Mouse (Mus musculus): ENCODE data around the gene Mink1.
A peak's percentile ranks its signal among the peaks of the same experiment; 100 is the strongest.
"Not testable (repeated sequence)": the region's sequence is repeated elsewhere in the genome, so short reads cannot be mapped to it uniquely, and the experiment has no call there.

Gene Mink1

GRCm38 (mm10) chr11:70562287-70562994, at the start of gene Mink1:
Mink1 (plus strand) TSS chr11:70562881.
- peak; percentile 63 to 80 for DNase-seq (ENCODE audit: low spot score in 2 of 2)

DNA sequence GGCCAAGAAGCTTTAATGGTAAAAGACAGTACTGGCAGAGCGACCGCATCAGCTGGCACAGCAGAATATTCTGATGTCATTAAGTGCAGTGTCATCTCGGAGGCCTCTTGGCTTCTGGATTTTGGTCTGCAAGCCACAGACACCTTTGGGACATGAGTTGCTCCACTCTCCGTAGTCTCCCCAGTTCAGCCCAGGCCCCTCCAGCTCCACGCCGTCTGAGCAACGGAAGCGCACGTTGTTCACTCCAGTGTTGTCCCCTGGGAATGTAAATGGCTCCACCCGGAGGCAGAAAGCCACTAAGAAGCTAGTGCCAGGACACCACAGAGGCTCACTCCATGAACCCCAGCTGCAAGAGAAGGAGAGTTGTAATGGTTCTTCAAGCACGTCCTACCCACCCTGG, 49.2 kb upstream of the Mink1 start:
- no peak for DNase-seq (ENCODE audit: low spot score in 2 of 2)

- DNase-seq (ENCODE audit: low spot score in 2 of 2), result no peak
These were observed 48.4 kb upstream of the Mink1 start, which contains the start of gene Vmo1 for GRCm38 (mm10) chr11:70514288-70514687. Vmo1 (minus strand) TSS chr11:70514616.

DNA sequence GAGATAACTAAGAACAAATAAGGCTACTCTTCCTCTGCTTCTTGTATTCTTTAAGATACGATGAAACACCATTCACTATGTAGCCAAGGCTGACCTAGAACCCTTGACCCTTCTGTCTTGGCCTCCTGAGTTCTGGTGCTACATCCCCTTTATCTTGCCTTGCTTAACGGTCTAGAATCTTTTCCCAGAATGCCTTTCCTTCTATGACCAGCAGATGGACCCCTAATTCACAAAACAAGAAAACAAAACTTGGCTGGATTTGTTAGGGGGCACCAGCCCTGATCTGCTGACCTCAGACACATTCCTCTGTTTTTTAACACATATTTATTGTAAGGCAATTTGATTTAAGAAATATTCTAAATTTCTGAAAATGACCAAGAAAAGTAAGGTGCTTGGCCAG, 46.3 kb upstream of the Mink1 start:
- no peak for DNase-seq (ENCODE audit: low spot score in 2 of 2)

DNA sequence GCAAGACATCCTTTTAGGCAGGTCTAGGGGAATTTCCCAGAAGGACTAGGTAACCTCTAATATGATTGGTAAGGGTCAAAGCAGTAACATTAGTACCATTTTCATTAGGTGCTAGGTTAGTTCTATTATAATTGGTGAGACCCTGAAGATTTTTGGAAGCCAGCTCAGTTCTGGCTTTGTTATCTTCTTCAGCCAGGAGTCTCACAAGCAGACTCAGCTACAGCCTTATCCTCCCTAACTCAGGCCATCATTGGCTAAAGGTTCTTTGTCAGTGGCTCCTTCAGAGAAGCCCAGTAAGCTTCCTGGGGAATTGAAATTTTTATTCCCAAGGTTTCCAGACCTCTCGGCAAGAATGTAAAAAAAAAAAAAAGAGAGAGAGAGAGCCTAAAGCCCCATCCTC, 44.2 kb upstream of the Mink1 start:
- DNase-seq (ENCODE audit: low spot score in 2 of 2), result no peak

GRCm38 (mm10) chr11:70518923-70519322, 43.8 kb upstream of the Mink1 start, which contains the start of gene Gltpd2:
Gltpd2 (plus strand) TSS chr11:70519196.
- no peak for DNase-seq (ENCODE audit: low spot score in 2 of 2)

DNA sequence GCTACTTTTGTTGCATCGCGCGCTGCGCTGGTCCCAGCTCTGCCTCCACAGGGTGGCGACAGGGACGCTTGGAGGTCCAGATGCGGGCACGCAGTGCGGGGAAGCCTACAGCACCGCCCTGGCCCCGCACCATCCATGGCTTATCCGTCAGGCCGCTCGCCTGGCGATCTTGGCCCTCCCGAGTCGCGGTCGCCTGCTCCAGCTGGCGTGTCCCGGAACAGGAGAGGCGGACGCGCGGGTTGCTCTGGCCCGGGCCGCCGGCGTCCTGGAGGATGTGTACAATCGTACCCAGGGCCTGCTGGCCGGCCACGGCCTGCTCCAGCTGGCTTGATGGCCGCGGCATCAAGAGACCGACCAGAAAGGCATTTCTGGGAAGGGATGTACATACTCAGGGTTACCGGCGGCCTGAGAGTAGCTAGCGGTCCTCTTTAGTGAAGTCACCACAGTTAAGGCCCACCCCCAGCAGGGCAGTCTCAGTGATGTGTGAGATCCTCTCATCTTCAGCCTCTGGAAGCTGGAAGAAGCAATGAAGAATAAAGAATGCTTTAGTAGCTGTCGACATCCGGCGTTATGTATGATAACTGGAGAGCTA, 42.4 kb upstream of the Mink1 start:
- DNase-seq (ENCODE audit: low spot score in 2 of 2), result no peak

DNA sequence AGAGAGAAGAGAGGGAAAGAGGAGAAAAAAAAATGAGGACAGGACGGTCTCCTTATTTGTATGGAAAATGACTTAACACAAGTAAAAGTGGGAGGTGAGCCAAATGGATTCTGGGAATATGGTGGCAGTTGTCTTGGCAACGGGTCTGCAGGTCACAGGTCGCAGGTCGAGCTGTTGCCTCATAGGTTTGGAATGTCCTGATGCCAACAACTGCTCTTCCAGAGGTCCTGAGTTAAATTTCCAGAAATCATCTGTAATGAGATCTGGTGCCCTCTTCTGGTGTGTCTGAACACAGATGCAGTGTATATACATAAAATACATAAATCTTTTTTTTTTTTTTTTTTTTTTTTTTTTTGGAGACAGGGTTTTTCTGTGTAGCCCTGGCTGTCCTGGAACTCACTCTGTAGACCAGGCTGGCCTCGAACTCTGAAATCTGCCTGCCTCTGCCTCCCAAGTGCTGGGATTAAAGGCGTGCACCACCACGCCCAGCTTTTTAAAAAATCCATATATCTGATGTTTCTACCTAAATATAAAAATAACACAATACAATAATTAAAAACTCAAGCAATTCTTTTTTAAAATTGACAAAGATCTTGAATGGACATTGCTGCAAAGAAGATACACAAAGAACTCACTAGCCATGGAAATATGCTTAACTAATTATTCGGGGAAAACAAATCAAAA, 39.2 kb upstream of the Mink1 start:
- not testable (repeated sequence) for DNase-seq (ENCODE audit: low spot score in 2 of 2)

- no peak for DNase-seq (ENCODE audit: low spot score in 2 of 2)
These were observed 37.9 kb upstream of the Mink1 start for GRCm38 (mm10) chr11:70524782-70525181.

GRCm38 (mm10) chr11:70525184-70525678, 37.5 kb upstream of the Mink1 start, which contains the start of gene Psmb6:
Psmb6 (plus strand) TSS chr11:70525367.
- DNase-seq (ENCODE audit: low spot score in 2 of 2), result peak; percentile 78 to 86

- no peak for DNase-seq (ENCODE audit: low spot score in 2 of 2)
These were observed 37.0 kb upstream of the Mink1 start for GRCm38 (mm10) chr11:70525726-70526125.

- DNase-seq (ENCODE audit: low spot score in 2 of 2), result no peak
These were observed 36.5 kb upstream of the Mink1 start for GRCm38 (mm10) chr11:70526211-70526610.

GRCm38 (mm10) chr11:70528610-70529009, 34.1 kb upstream of the Mink1 start:
- DNase-seq (ENCODE audit: low spot score in 2 of 2), result no peak

GRCm38 (mm10) chr11:70531065-70531464, 31.6 kb upstream of the Mink1 start:
- not testable (repeated sequence) for DNase-seq (ENCODE audit: low spot score in 2 of 2)

GRCm38 (mm10) chr11:70532839-70533238, 29.8 kb upstream of the Mink1 start, which contains the start of gene Gm40193:
Gm40193 (minus strand) TSS chr11:70532939.
- no peak for DNase-seq (ENCODE audit: low spot score in 2 of 2)

DNA sequence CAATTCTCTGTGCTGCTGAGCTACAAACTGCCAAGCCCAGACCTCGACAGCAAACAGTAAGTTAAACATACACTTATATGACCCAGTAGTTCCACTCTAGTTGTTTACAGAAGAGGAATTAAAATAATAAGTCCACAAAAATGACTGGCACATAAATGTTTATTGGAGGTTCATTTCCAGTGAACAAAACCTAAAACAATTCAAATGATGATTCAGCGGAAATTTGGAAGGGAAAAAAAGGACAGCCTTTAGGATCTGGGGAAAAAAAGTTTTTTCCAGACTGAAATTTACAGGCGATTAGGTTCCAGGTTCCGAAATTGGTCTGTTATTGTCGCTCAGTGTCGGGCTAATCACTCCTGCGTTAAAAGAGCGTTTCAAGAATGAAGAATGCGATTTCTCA, 23.3 kb upstream of the Mink1 start:
- DNase-seq (ENCODE audit: low spot score in 2 of 2), result no peak

DNA sequence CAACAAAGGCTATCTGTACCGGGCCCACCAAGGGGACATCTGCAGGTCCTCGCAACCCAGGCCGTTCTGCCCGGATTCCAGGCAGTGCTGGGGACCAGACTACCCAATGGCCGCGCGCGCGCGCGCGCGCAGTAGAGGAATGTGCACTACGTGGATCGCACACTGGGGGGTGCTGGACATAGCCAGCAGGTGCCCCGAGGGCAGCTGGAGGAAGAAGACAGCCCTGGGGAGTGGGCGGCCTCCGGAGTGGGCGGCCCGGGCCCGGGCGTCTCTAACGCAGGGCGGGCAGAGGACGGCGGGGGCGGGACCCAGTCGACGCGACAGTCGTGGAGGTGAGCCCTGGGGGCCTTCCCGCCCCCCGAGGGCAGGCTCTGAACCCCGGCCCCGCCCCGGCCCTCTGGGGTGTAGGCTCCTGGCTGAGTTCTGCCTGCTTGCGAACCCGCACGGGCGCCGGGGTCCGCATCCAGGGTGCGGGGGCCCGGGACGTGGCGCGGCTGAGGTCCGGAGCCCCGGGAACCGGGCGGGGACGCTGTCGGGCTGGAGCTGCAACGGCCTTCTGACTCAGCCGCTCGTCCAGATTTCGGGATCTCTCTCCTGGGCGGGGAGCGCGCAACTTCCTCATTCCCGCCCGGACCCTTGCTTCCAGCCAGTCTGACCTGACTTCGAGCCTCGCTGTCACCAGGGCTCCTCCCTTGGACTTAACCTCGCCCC, 22.6 kb upstream of the Mink1 start, which contains the start of gene Pld2:
Pld2 (plus strand) TSS at position 188 of the 711 bp plus-strand sequence.
- peak; percentile 52 to 65 for DNase-seq (ENCODE audit: low spot score in 2 of 2)

- DNase-seq (ENCODE audit: low spot score in 2 of 2), result no peak
These were observed 21.8 kb upstream of the Mink1 start for GRCm38 (mm10) chr11:70540928-70541327.

GRCm38 (mm10) chr11:70541415-70541814, 21.3 kb upstream of the Mink1 start:
- no peak for DNase-seq (ENCODE audit: low spot score in 2 of 2)

- no peak for DNase-seq (ENCODE audit: low spot score in 2 of 2)
These were observed 18.2 kb upstream of the Mink1 start for GRCm38 (mm10) chr11:70544496-70544895.

GRCm38 (mm10) chr11:70551526-70551925, 11.2 kb upstream of the Mink1 start:
- DNase-seq (ENCODE audit: low spot score in 2 of 2), result no peak

- no peak for DNase-seq (ENCODE audit: low spot score in 2 of 2)
These were observed 8.7 kb upstream of the Mink1 start for GRCm38 (mm10) chr11:70553940-70554339.
